26 mouse cellular contexts compared by ENCODE assay signal in genomic region chr10:58451575-58451974, GRCm38 (mm10). TPM values are rescaled to one million over a fixed set of nuclear protein-coding genes. Genes with fewer than 3 reads are reported as not detected.
DNase-seq lines count a peak whose midpoint lies in the region; ATAC-seq and TF ChIP-seq lines count a peak whose summit lies in the region.
"Had no signal": no experiment of that assay in that cellular context is flagged by ENCODE, and none has a peak within 500 bp of the region (broad histone marks: within the 10 kb centered on the region; RNA-seq: fewer than 3 reads in every experiment).

No protein-coding gene starts in this region.

- H3K9me3 ChIP-seq in liver, embryonic 11.5 days (ENCODE audit: control insufficient read depth, low read length) = no peaks in the 10 kb centered on the region
- H3K9me3 ChIP-seq in MEL (replicated peaks; ENCODE audit: insufficient read depth, low read length) = no peaks in the 10 kb centered on the region
- H3K9me3 ChIP-seq in liver, embryonic 13.5 days (replicated peaks) = no peaks in the 10 kb centered on the region
- no peaks in the 10 kb centered on the region for H3K9me3 ChIP-seq in liver, embryonic 16.5 days (replicated peaks; ENCODE audit: control insufficient read depth, low read length)
- H3K9me3 ChIP-seq in hindbrain, embryonic 10.5 days = no peaks in the 10 kb centered on the region
- H3K9me3 ChIP-seq: embryonic facial prominence, embryonic 10.5 days; embryonic facial prominence, embryonic 13.5 days; heart, embryonic 13.5 days; hindbrain, embryonic 13.5 days had no signal

- peak overlapping the region; percentile 47 for H3K4me2 ChIP-seq in liver, embryonic 11.5 days
- H3K4me2 ChIP-seq in liver, embryonic 13.5 days = peak overlapping the region; percentile 50
- H3K4me2 ChIP-seq in liver, embryonic 16.5 days (ENCODE audit: low read depth, low read length) = peak overlapping the region; percentile 42
- H3K4me2 ChIP-seq: embryonic facial prominence, embryonic 13.5 days; heart, embryonic 13.5 days; hindbrain, embryonic 13.5 days had no signal

- H3K36me3 ChIP-seq in liver, embryonic 11.5 days (ENCODE audit: control insufficient read depth, insufficient read depth, low read length) = peaks cover 12% of the 10 kb centered on the region
- peaks cover 33 to 38% of the 10 kb centered on the region in 2 experiments for H3K36me3 ChIP-seq in MEL (ENCODE audit: control insufficient read depth in 1 of 2, insufficient read depth in 2 of 2, low read length in 2 of 2)
- peaks cover 40% of the 10 kb centered on the region for H3K36me3 ChIP-seq in liver, embryonic 13.5 days
- peaks cover 28% of the 10 kb centered on the region for H3K36me3 ChIP-seq in liver, embryonic 16.5 days (ENCODE audit: control insufficient read depth, insufficient read depth)
- H3K36me3 ChIP-seq in hindbrain, embryonic 10.5 days = peaks cover 47% of the 10 kb centered on the region

- no peak for TF ChIP-seq POLR2A in MEL (IDR thresholded peaks at IDR 0.05; ENCODE audit: control insufficient read depth in 1 of 2, insufficient read depth in 1 of 2, low read depth in 1 of 2, low read length in 2 of 2, poor library complexity in 1 of 2)

- ATAC-seq in liver, embryonic 11.5 days (replicated peaks; ENCODE audit: low FRiP score) = no peak
- no peak for ATAC-seq in liver, embryonic 13.5 days (ENCODE audit: low read depth)
- ATAC-seq in liver, embryonic 16.5 days (ENCODE audit: low read depth) = no peak
- ATAC-seq: forebrain, embryonic 14.5 days; forebrain, postnatal 0 days; hindbrain, embryonic 16.5 days; Patski had no signal

- no peak for TF ChIP-seq EP300 in MEL (IDR thresholded peaks at IDR 0.05; ENCODE audit: low read depth in 1 of 2, low read length in 2 of 2)

- H3K9ac ChIP-seq in liver, embryonic 11.5 days (ENCODE audit: low read depth, low read length) = no peak overlapping the region
- peak overlapping the region; percentile 48 for H3K9ac ChIP-seq in MEL (ENCODE audit: control insufficient read depth, low read depth, low read length, poor library complexity, severe bottlenecking)
- H3K9ac ChIP-seq in liver, embryonic 13.5 days = peak overlapping the region; percentile 60
- peak overlapping the region; percentile 31; the same call in 1 of the 2 replicates for H3K9ac ChIP-seq in liver, embryonic 16.5 days (ENCODE audit: low read depth, low read length)
- H3K9ac ChIP-seq: embryonic facial prominence, embryonic 13.5 days; forebrain, postnatal 0 days; heart, embryonic 13.5 days; hindbrain, embryonic 13.5 days had no signal

- 0 out of 2 replicates have a peak overlapping the region, but pooled peaks have one; percentile 7 for H3K4me3 ChIP-seq in liver, embryonic 11.5 days (ENCODE audit: low read depth, low read length)
- peak overlapping the region in 1 of 2 experiments; percentile 17; a peak in 2 of 4 replicates for H3K4me3 ChIP-seq in MEL (ENCODE audit: control insufficient read depth in 1 of 2, insufficient read depth in 1 of 2, low read depth in 2 of 2, low read length in 2 of 2)
- H3K4me3 ChIP-seq in liver, embryonic 13.5 days (replicated peaks) = peak overlapping the region; percentile 24
- H3K4me3 ChIP-seq in liver, embryonic 16.5 days (ENCODE audit: low read depth, low read length) = no peak overlapping the region
- no peak overlapping the region for H3K4me3 ChIP-seq in hindbrain, embryonic 10.5 days
- H3K4me3 ChIP-seq: embryonic facial prominence, embryonic 10.5 days; embryonic facial prominence, embryonic 13.5 days; gastrocnemius, adult 2 months; heart, embryonic 13.5 days; hindbrain, embryonic 13.5 days had no signal

- no peak for DNase-seq in liver, embryonic 11.5 days (ENCODE audit: low spot score)
- DNase-seq in liver = no peak
- peak; percentile 50 for DNase-seq in MEL (ENCODE audit: low read depth, low spot score)
- DNase-seq in liver, embryonic 13.5 days = no peak
- no peak for DNase-seq in cerebellum, postnatal 25 days
- DNase-seq in hindbrain, embryonic 10.5 days (ENCODE audit: low spot score) = no peak
- no peak for DNase-seq in gastrocnemius, postnatal 10 days
- DNase-seq: adrenal gland, postnatal 14 days; cerebellum, adult 11 months; cerebellum, adult 2 months; cerebellum, adult 9-11 months; cerebellum, postnatal 36 days; embryo, embryonic 11 days; forebrain, postnatal 0 days; gastrocnemius, adult 2 months; gastrocnemius, postnatal 25 days; heart, adult 18-20 months; heart, postnatal 14 days had no signal

- peaks cover 45% of the 10 kb centered on the region for H3K79me2 ChIP-seq in MEL (ENCODE audit: control insufficient read depth, insufficient read depth, low read length, poor library complexity)

- no peaks in the 10 kb centered on the region for H3K27me3 ChIP-seq in liver, embryonic 11.5 days (replicated peaks; ENCODE audit: control insufficient read depth, insufficient read depth, low read length)
- H3K27me3 ChIP-seq in MEL (ENCODE audit: control insufficient read depth in 1 of 2, insufficient read depth in 2 of 2, low read length in 2 of 2) = no peaks in the 10 kb centered on the region
- H3K27me3 ChIP-seq in liver, embryonic 13.5 days = no peaks in the 10 kb centered on the region
- no peaks in the 10 kb centered on the region for H3K27me3 ChIP-seq in liver, embryonic 16.5 days (ENCODE audit: control insufficient read depth, insufficient read depth, low read depth, low read length)
- no peaks in the 10 kb centered on the region for H3K27me3 ChIP-seq in hindbrain, embryonic 10.5 days (ENCODE audit: insufficient read depth, poor library complexity, severe bottlenecking)
- H3K27me3 ChIP-seq: embryonic facial prominence, embryonic 13.5 days; heart, embryonic 13.5 days; hindbrain, embryonic 13.5 days; Patski had no signal

- TF ChIP-seq RAD21 in MEL (IDR thresholded peaks at IDR 0.05; ENCODE audit: low read depth, low read length) = no peak

- no peak for TF ChIP-seq CTCF in MEL (IDR thresholded peaks at IDR 0.05 in 2 of 3, conservative IDR thresholded peaks at IDR 0.05 in 1 of 3; ENCODE audit: control insufficient read depth in 1 of 3, insufficient read depth in 1 of 3, low read depth in 2 of 3, low read length in 3 of 3, poor library complexity in 1 of 3, severe bottlenecking in 1 of 3)

- peaks cover 8% of the 10 kb centered on the region for H3K4me1 ChIP-seq in liver, embryonic 11.5 days (replicated peaks; ENCODE audit: control insufficient read depth, insufficient read depth, low read length)
- peaks cover 6 to 27% of the 10 kb centered on the region in 2 experiments for H3K4me1 ChIP-seq in MEL (ENCODE audit: control insufficient read depth in 1 of 2, insufficient read depth in 2 of 2, low read length in 2 of 2)
- H3K4me1 ChIP-seq in liver, embryonic 13.5 days (replicated peaks) = peaks cover 40% of the 10 kb centered on the region
- peaks cover 12% of the 10 kb centered on the region for H3K4me1 ChIP-seq in liver, embryonic 16.5 days (ENCODE audit: control insufficient read depth, low read depth, low read length)
- peaks cover 7% of the 10 kb centered on the region for H3K4me1 ChIP-seq in hindbrain, embryonic 10.5 days (replicated peaks)

- H3K27ac ChIP-seq in liver, embryonic 11.5 days (ENCODE audit: low read depth, low read length) = peak overlapping the region; percentile 83
- H3K27ac ChIP-seq in MEL (ENCODE audit: control insufficient read depth, low read depth, low read length) = peak overlapping the region; percentile 74
- H3K27ac ChIP-seq in liver, embryonic 13.5 days = peak overlapping the region; percentile 92
- H3K27ac ChIP-seq in liver, embryonic 16.5 days (ENCODE audit: low read length) = peak overlapping the region; percentile 90
- H3K27ac ChIP-seq in hindbrain, embryonic 10.5 days = no peak overlapping the region
- H3K27ac ChIP-seq: embryonic facial prominence, embryonic 10.5 days; embryonic facial prominence, embryonic 13.5 days; gastrocnemius, adult 2 months; heart, embryonic 13.5 days; hindbrain, embryonic 13.5 days had no signal

TF ChIP-seq in MEL, 35 proteins besides CTCF, POLR2A, EP300 and RAD21:
- no peak for TF ChIP-seq GATA1 (IDR thresholded peaks at IDR 0.05; ENCODE audit: low read depth, low read length)
- no peak for TF ChIP-seq SIN3A (IDR thresholded peaks at IDR 0.05; ENCODE audit: low read length)
- TF ChIP-seq CHD1 (IDR thresholded peaks at IDR 0.05; ENCODE audit: low read depth, low read length) = peak; percentile 91; the same call in 1 of the 2 replicates
- TF ChIP-seq USF2 (IDR thresholded peaks at IDR 0.05; ENCODE audit: borderline replicate concordance in 1 of 2, insufficient read depth in 1 of 2, low read depth in 1 of 2, low read length in 2 of 2) = no peak
- TF ChIP-seq MYB (IDR thresholded peaks at IDR 0.05; ENCODE audit: low read depth, low read length) = no peak

RNA-seq across cellular contexts. Expression of gene Ranbp2, which starts 4.9 kb away (rescaled TPM):
- 38.1 and 38.5 TPM in 2 replicates for polyA plus RNA-seq in liver, embryonic 11.5 days (2014; fragmentation: Nextera tagmentation; extraction: Ambion mirVana)
- total RNA-seq in MEL (2012; rRNA removed) = 73.5 and 82.4 TPM in 2 replicates
- 100 to 1,000 TPM in 1 of 2 experiments, 10 to 100 TPM in 1; 52.3 to 114 TPM for polyA plus RNA-seq in MEL (2012; ENCODE audit: insufficient read depth in 1 of 2, insufficient read length in 2 of 2, low read depth in 1 of 2, low replicate concordance in 2 of 2, missing spikeins in 1 of 2)
- 20.4 and 27.8 TPM in 2 replicates for polyA plus RNA-seq in liver, embryonic 13.5 days (2015; fragmentation: Nextera tagmentation; extraction: Ambion mirVana)
- polyA plus RNA-seq in liver, embryonic 16.5 days (2015; fragmentation: Nextera tagmentation; extraction: Ambion mirVana) = 18.2 and 20.9 TPM in 2 replicates
- 17.7 and 27.6 TPM in 2 replicates for polyA plus RNA-seq in hindbrain, embryonic 10.5 days (2016; fragmentation: Nextera tagmentation; extraction: Ambion mirVana)
- total RNA-seq in gastrocnemius, postnatal 10 days (2021) = 10 to 100 TPM; 52.6 to 59.6 TPM

RNA-seq across cellular contexts. Expression of gene Ccdc138, which starts 46.2 kb away (rescaled TPM):
- polyA plus RNA-seq in liver, embryonic 11.5 days (2014; fragmentation: Nextera tagmentation; extraction: Ambion mirVana) = 4.9 and 5.3 TPM in 2 replicates
- 1.2 and 1.3 TPM in 2 replicates for total RNA-seq in MEL (2012; rRNA removed)
- 1 to 10 TPM in 1 of 2 experiments, not detected in 1; 1.3 TPM for polyA plus RNA-seq in MEL (2012; ENCODE audit: insufficient read depth in 1 of 2, insufficient read length in 2 of 2, low read depth in 1 of 2, low replicate concordance in 2 of 2, missing spikeins in 1 of 2)
- 3.0 and 3.3 TPM in 2 replicates for polyA plus RNA-seq in liver, embryonic 13.5 days (2015; fragmentation: Nextera tagmentation; extraction: Ambion mirVana)
- 2.5 and 2.7 TPM in 2 replicates for polyA plus RNA-seq in liver, embryonic 16.5 days (2015; fragmentation: Nextera tagmentation; extraction: Ambion mirVana)
- 12.6 and 14.4 TPM in 2 replicates for polyA plus RNA-seq in hindbrain, embryonic 10.5 days (2016; fragmentation: Nextera tagmentation; extraction: Ambion mirVana)
- total RNA-seq in gastrocnemius, postnatal 10 days (2021) = 1 to 10 TPM in 1 of 2 experiments, under 1 TPM in 1; 0.99 to 1.2 TPM

Comparison
In these comparisons a context has a peak if more than half of its experiments do, and no peak if none do; other contexts are left out.
1. H3K4me3 ChIP-seq: peak in liver, embryonic 11.5 days (single experiment) and liver, embryonic 13.5 days (single experiment); none in liver, embryonic 16.5 days (single experiment) and hindbrain, embryonic 10.5 days (single experiment).
2. Peak in every context shown above with its lines, with median percentiles within 50 percentile points of each other: H3K4me2 ChIP-seq.